Mouse (Mus musculus) cerebellum, adult 2 months (tissue): ENCODE measurements at regions not wholly inside any gene's neighbourhood (a gene's known extent, or its start where the extent isn't known, plus 50 kb on each side); places are given as distances from the start of the nearest gene placed in this dataset.

Experiments
- CTCF ChIP-seq: fragments of 200-500 bp; IDR thresholded peaks from 2 replicates; pipeline ENCODE4 v1.5.1; 2011; ENCODE audit warnings: low read depth, mild to moderate bottlenecking, control low read depth, low read length, moderate library complexity, borderline replicate concordance; ENCODE audit not compliant: insufficient read depth
- POLR2A ChIP-seq: fragments of 200-500 bp; IDR thresholded peaks from 2 replicates; pipeline ENCODE4 v1.6.1; 2011; ENCODE audit warnings: low read length, control low read depth, borderline replicate concordance; ENCODE audit not compliant: insufficient read depth

GRCm38 (mm10) chr5:53377698-53378097, 88.3 kb upstream of the Rbpj start:
- TF ChIP-seq CTCF = no peak
- no peak for TF ChIP-seq POLR2A
